Mouse (Mus musculus) A20 (cell line): Measurements from ENCODE around the gene Arid1b.

Source experiments
- DNase-seq: peaks from one replicate; pipeline ENCODE4 v3.0.0-alpha.2; 2011; ENCODE audit warnings: low read depth, low spot score

Arid1b gene

DNA sequence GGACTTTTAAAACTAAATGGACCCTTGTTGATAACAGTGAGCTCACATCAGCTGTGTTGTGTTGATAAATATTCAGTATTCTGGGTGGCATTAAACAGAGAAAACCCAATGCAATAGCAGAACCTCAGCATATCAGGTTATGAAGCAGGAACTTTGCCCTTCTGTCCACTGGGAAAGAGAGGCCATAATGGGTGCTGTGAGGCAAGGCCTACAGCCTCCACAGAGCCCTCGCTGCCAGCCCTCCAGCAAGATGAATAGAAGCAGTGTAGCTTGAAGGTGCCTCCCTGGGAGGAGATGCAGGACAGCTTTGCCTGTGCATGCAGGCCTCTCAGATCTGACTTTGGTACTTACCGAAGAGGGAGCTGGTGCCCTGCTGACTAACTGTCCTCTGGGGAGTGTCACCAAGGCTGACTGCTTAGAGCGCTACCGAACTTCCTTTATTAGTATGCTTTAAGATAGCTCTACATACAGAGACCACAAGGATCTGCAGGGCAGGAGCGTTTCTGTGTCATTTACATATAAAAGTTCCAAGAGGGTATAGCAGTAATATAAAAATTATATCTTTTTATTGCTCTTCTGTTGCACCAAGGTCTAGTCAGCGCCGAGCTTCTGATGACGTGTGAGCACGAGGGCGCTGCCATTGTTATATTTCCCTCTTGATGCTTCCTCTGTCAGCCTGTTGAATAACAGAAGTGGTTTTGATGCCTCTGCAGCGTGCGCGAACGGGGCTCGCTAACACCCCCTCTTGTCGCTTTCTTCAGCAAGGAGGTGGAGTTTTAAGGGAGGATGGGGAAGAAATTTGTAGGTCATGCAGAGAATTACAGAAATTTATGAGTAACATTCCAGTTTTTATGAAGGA lies 244.5 kb downstream of the Arid1b start:
- DNase-seq: no peak

DNA sequence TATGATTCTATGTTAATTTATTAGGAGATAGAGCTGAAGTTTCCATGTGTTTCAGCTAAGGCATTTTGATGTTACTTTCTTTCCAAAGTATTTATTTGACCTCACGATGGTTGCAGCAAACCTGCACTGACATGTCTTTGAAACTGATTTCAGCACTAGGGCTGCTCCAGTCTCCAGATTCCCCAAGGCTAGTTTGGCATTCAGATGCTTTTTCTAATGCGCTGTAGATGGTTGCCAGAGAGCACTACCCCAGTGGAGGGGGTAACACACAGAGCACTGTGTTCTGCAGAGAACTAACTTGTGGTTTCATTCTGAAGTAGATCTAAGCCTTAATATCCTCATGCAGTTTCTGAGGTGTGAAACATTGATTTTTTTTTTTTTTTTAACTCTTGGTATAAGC lies 250.4 kb downstream of the Arid1b start:
- no peak for DNase-seq

DNA sequence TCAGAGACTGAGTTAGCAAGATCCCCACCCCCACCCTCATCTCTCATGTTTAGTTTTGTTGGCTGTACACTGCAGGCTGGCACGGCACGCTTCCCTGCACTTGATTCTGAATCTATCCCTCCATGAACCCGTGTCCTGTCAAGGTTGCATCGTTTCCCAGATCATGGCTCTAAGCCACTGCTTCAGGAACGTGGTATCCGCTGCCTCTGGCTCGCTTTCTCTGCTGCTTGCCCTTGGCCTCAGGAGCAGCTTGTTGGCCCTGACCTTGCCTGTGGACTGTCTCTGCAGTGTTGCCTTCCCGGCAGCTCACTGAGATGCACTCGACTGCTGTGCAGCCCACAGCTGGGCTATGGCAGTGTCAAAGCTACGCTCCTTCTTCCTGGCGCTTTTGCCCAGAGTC lies 252.6 kb downstream of the Arid1b start:
- DNase-seq: no peak

DNA sequence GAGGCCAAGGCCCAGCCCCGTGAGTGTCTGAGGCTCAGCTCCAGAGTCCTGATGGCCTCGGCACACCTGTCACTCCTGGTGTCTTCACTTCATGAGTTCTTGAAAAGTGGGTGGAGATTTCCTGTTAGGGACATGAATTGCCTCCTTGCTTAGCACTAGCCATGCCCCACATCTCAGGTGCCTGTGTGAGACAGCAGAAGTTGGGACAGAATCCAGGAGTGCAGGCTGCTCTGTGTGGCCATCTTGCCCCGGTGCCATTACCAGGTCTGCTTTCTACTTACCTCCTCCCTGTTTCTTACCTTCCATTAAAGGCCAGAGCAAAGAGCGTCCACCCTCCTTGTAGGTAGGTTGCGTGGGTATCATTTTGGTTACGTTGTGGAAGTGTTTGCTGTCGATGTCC lies 253.1 kb downstream of the Arid1b start:
- no peak for DNase-seq

DNA sequence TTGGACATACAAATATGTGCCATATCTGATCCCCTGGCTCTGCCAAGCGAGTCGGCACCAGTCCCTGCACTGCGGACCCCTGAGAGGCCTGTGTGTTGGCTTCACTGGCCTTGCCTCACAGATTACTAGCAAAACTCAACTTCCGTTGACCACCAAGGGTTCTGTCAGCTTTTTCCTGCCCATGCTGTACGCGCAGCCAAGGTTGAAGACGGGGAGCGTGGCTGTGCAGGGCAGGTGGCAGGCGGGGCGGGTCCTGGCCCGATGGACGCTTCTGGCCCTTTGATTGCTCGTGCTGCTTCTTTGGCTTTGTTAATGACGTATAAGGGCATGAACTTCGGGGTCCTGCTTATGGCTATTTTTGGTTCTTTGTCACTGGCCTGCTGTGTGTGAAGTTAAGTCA lies 253.6 kb downstream of the Arid1b start:
- no peak for DNase-seq

DNA sequence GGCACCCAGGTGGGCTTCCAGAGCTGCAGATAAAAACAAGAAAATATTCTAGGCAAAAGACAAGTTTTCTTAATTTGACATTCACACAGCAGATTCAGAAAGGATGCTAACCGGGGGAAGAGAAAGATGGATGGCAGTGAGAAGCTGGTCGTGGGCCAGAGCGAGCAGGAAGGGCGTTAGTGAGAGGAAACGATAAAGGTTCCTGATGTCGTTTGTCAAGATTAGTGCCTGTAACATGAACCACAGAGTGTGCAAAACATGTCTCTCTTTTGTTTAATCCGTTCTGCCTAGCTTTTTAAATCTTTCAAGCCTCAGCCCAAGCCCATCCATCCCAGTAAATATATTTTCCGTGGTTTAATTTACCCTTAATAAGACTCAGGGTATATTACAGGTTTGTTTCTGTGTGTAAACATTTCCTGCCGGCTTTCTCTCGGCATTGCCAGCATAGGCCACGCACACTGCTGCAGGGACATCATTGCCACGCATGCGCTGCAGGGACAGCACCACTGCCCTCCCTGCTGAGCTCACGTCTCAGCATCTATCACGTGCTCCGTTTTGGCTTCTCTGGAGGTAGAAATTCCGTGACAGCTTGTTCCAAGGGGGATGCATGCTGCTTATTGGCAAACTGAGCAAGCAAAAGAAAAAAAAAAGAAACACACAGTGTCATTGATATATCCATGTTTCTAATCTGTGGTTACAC lies 255.0 kb downstream of the Arid1b start:
- no peak for DNase-seq

DNA sequence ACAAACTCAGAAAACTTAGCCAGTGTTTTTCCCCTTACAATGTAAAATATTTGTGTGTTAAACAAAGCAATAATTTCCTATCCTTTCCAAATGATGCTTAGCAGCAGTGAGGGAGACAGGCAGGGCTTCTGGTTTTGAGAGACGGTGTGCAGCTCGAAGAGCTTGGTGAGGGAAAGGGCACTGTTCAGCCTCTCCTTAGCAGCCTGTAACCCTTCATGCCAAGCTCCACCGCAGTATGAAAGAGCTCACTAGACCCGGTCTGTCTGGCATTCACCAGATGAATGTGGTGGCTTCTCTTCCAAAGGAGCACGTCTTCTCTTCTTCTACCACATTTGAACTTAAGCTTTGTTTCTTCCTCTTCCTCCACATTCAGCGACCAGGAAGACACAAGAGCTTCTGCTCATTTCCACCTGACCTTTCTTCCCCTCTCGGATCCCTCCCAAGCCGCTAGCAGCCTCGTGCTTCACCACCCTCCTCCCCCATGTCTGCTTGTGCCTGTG lies 255.6 kb downstream of the Arid1b start:
- DNase-seq: no peak

DNA sequence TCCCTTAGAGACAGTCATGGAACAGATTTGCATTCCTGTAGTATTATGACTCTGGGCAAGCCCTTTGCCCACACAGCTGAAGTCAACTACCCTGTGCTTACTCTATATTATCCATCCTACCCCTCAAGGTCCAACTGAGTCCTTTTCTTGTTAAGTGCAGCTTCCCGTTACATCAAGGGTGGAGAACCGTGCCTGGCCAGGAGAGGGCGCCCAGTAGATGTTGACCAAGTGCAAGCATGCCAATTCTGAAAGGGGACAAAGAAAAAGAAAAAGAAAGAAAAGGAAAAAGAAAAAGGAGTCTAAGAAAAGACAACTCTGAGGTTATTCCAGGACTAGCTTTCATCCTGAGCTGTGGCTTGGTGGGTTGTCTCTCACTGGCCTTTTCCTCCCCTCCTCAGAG lies 258.3 kb downstream of the Arid1b start:
- peak; percentile 69 for DNase-seq

DNA sequence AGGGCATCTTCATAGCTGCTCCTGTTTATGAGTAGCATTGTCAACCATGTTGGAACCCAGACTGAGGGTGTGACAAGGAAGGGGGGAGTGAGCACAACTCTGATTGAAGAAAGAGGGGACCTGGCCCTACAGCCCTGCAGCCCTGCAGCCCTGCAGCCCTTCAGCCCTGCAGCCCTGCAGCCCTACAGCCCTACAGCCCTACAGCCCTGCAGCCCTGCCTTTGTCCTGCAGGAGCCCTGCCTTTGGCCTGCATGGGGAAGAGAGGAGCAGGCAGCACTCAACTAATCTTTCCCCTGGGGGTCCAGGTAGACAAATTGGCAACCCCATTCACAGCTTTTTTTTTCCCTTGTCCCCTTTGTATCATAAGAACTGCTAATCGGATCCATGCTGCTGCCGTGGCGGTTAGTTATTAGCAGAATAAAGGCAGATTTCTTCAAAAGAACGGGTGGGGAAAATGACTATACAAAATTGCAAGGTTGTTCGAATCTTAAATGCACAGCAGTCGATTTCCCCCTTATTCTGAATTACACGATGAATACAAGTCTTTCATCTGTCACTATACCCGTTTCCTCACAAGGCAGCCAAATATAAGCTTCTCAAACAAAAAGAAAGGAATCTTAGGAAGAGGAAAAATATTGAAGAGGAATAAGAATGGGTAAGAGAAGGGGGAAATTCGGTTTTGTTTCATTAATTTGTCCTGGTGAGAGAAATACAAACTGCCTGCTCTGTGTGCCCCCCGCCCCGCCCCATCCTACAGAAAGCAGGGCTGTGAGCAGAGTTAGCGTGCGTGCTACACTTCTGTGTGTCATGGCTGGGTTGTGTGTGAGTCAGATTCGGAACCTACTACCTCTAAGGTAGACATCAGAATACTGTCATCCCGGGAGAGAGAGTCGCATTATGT lies 260.8 kb downstream of the Arid1b start:
- no peak for DNase-seq

DNA sequence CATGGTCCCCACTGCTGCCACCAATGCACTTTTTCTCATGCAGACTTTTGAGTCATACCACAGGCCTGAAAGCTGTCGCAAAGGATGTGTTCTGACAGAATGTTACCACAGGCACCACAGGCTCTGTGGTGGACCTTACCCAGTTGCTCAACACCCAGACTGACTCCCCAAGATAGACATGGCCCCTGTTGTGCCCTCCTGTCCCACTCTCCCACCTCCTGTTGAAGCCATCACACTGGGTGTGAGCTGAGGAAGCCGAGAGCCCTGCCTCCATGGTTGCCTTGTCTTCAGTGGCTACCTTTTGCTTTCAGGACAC lies 261.4 kb downstream of the Arid1b start:
- no peak for DNase-seq

DNA sequence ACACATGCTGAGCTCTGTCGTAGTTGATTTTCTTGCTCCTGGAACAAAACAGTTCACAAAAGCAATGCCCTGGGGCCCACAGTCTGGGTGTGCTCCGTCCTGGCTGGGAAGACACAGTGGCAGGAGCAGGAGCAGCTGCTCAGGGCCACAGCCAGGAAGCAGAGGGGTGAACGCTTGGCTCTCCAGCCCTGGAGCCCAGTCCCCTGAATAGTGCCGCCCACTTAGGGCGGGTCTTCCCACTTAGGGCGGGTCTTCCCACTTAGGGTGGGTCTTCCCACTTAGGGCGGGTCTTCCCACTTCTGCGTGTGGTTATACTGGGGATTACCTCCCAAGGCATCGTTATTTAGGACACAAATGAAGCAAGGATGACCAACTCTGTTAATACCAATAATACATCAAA lies 264.8 kb downstream of the Arid1b start:
- DNase-seq: no peak

DNA sequence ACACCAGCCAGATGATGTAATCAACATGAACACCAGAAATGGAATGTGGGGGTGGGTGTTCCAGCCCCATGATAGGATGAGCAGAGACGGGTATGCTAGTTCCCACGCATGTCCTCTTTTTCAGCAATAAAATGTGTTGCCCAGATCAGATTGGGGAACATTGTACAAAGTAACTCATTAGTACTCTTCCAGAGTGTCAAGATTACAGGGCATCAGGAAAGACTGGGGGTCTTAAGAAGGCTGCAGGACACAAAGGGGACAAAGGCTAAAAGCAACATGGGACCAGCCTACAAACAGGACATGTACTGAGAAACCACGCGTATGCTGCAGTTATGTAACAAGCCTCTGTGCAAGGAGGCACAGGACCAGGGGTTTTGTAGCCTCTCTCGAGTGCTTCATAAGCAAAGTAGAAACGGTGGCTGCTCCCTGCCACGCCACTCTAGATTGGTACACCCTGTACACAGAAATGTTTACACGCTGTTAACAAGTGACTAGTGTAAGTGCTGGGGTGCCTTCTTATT lies 267.1 kb downstream of the Arid1b start:
- no peak for DNase-seq

DNA sequence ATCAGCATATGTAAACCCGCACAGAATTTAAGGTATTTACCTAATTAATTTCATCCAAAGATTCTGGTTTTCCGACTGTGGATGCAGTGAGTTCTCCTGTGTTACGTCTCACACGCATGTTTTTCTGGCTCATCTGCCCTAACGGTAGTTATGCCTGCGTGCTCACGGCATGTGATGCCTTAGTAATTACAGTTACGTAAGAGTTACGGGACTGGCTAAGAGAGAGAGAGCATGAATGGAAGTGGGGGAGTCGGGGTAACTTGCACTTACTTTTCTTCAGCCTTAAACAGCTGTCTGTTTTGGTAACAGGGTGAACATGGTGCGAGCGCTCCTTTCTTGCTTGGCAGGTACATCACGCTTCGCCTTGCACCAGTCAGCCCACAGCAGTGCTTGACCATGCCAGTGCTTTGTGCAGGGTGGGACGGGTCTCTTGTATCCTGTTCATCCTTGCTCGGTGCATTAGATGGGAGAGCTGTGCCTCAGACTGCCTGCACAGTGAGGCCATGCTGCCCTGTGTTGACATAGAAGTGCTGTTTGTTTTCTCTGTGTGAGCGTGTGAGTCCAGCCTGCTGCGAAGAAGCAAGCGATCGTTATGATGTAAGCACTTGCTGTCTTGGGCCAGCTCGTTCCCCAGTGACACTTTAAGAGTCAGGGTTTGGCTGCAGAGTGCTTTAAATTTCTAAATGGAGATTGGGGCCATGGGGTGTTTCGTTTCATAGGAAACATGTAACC lies 267.9 kb downstream of the Arid1b start:
- DNase-seq: no peak

DNA sequence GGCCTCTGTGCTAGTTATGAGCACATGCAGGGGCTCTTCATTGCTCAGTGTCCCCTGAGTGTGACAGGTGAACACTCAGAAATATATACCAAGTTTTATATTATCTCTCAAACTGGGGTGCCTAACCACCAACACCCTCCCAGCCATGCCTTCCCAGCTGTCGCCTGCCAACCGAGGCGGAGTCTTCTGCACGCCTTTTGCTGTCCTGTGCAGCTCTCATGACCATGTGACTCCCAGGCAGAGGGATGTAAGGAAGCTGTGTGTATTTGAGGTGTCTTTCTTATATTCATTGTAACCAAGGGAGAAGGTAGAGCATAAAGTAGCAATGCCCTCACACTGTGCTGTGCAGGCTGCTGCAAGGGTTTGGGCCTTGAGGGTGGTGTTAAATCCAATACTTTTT lies 268.7 kb downstream of the Arid1b start:
- no peak for DNase-seq

DNA sequence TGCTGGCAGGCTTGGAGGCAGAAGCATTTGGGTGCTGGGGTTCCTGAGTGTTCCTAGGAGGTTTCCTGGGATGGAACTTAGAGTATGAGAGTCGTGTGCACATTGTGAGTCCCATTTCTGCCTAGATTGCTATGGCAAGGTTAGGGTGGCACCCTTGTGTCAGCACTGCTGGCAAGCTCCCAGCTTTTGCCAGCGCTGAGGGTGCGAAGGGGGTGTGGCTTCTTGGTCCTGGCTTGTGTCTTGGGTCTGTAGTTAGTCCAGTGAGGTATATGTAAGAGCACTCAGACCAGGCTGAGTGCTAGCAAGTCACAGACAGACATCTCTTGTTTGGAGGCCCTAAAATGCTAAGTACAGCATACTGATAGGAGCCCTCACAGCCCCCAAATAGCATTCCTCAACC lies 270.7 kb downstream of the Arid1b start:
- DNase-seq: no peak

DNA sequence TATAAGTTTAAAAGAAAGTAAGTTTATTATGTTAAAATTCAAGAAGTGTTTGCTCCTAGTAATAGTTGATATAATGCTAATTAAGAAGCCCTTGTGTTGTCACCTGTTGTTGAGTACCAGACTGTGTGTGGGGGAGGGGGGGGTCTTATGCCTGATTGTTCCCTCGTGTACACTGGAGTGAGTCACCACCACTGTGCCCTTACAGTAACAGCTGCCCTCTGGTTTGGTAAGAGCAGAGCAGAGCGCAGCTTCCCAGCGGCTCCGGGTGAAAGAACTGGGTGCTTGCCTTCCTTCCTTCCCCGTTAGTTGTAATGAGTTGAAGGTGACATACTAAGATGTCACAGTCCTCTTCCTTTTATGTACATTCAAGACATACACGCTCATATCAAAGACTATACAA lies 271.5 kb downstream of the Arid1b start:
- DNase-seq: no peak

DNA sequence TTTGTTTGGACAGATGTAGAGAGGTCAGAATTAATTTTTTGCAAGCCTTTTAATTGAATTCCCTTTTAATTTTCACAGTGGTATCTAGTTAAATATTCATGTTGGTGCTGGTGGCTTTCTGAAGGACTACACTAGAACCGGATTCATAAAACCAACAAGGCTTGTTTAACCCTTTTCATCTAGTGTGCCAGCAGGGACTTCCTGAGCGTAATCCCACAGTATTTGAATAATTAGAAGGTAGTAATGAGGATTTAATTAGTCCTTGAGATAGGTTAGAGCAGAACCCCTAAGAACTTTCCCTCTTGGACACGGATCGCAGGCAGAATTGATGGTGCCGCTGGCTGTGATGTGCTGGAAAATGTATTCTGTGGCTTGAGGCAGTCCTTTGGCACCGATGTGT lies 273.6 kb downstream of the Arid1b start:
- DNase-seq: no peak

DNA sequence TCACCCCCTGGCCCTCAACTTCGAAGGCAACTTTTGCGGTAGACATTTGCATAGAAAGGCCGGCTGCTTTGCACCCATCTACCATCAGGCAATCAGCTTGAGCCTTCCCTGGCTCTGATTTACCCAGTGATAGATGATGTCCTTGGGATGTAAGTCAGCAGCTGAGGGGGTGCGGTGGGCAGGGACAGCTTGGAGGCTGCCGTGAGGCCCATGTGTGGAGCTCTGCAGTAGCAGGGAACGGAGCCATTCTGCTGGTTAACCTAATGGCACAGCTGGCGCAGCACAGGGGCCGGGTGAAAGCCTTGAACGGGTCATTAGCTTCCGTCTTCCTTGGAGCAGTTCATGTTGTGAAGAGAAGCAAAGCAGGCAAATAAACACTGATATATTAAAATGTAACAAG lies 275.2 kb downstream of the Arid1b start:
- no peak for DNase-seq

DNA sequence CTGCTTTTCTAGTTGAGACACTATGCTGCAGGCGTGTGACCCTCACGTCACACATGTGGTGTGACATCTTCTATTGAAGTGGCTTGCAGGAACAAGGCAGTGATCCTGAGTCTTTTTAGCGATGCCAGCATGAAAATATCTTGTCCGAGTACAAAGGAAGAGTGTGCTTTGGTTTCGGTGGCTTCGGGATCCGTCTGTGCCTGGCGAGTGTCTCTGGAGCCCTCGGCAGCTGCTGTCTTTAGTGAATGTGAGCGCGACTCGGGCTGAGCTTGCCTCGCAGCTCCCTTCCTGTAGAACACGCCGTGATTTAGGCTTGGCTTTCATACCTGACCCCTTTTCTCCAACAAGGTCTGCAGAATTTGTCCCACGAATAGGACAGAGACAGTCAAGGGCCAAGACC lies 275.6 kb downstream of the Arid1b start:
- DNase-seq: no peak

DNA sequence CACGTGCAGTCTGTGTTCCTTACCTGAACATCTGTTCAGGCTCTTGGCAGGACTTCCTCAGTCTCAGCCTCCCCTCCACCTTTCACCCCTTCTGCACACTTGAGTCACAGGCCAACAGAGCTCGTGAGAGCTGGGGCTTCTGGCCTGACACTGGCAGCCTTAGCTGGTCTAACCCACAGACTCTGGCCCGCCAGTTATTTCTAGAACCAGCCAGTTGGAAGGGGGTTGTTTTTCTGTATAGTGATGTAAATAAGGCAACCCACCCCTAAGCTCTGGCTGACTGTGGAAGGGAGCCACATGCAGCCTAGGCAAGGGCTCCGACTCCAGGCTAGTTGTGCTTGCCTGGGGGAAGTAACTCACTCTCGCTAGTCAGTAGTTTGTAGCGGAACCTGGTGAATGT lies 276.7 kb downstream of the Arid1b start:
- no peak for DNase-seq

DNA sequence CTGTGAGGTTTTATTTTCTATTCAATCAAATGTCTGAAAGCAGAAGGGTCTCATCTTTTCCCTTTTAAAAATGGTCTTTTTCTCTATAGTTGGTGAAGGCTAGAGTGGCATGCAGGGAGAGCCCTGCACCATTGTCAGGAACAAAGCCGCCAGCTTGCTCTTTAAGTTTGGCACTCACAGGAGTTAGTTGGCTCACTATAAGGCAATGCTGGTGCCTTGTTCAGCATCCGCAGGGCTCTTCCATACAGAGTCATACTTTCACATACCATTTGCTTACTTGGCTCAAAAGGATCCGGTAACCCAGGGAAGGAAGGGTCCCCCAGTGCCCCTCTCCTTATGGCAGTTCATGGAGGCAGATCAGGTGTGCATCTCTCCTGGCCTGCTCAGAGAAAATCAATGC lies 279.0 kb downstream of the Arid1b start:
- DNase-seq: no peak
